Mouse (Mus musculus): Measurements from ENCODE around the gene Tle4.
"Not testable (repeated sequence)": the region's sequence is repeated elsewhere in the genome, so short reads cannot be mapped to it uniquely, and the experiment has no call there.

The Tle4 gene

GRCm38 (mm10) chr19:14597917-14598689, at the start of gene Tle4:
Gene Tle4 (minus strand): TSS chr19:14598051.
- peak; percentile 100 for DNase-seq

- no peak for DNase-seq
Observed at GRCm38 (mm10) chr19:14645666-14646065, 47.8 kb upstream of the Tle4 start.

DNA sequence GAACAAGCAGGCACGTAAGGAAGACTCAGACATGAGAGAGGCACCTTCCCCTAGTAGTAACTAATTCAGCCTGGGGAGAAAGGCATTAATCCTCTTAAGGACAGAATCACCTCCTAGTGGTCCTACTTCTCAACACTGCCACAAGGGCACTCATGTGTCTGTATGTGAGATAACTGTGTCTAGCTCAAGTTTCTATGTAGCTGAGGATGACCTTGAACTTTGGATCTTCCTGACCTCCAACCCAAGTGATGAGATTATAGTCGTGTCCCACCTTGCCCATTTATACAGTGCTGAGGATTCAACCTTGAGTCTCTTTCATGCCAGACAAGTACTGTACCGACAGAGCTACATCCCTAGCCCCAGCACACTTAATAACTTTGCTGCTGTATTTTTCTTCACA, 46.9 kb upstream of the Tle4 start:
- DNase-seq, result no peak

- not testable (repeated sequence) for DNase-seq
Observed at GRCm38 (mm10) chr19:14643091-14643490, 45.2 kb upstream of the Tle4 start.

GRCm38 (mm10) chr19:14642663-14643062, 44.8 kb upstream of the Tle4 start:
- no peak for DNase-seq

DNA sequence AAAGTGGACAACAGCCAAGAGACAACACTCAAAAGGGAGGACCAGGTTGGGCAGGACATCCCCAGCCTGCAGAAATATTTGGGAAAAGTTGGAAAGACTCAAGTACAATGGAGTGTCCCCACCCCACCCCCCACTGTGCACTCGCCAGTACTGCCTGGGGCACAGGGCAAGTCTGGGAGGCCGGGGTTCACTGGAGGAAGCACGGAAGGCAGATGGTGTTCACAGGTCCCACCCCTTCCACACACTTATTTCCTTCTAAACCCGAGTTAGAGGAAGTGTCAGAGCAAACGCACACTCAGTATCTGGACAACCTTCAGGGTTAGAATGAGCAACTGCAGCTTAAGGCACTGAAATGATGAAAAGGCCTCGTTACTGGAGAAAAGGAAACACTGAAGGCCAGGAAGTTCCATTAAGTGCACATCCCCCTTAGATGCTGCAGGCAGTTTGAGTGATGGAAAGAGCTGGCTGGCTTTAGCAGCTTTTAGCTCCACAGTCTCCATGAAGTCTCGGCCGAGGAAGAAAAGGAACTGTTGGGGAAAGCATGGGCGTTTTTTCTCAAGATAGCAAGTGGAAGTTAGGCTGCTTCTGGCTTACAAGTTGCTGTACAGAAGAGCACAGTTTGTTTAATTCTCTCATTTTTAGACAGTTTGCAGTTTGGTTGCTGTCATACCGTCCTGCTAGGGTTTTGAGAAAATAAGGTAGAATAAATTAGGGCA, 37.5 kb upstream of the Tle4 start:
- peak; percentile 12 to 28 for DNase-seq

DNA sequence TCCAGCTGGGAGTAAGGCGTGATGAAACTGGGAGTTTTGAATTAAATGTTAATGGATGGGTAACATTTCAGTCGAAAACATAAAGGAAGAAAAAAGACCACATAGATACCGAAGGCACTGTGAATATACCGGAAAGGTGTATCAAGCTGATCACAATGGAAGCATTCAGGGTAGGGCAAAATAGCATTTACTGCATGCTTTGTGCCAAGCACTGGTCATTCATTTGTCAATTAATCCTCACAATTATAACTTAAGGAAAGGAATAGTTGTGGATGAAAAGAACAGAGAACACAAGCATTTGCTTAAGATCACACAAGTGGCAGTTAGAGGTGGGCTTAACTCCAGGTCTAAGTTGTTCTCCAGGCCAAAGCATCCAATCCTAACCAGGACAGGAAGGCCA, 25.5 kb upstream of the Tle4 start:
- DNase-seq, result no peak

DNA sequence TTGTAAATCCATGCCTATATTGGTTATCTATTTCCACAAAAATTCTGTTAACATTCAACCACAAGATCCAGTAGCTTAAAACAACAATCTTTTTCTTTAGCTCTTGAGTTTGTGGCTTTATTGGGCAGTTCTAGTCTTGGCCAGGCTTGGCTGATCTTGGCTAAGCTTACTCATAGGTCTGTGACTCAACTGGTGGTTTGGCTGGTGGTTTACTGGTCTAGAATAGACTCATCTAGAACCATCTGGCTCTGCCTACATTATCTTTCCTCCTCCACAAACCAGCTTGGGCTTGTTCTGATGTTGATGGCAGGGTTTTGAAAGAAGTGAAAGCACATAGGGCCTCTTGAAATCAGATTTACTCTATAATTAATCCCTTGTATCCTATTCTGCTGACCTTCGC, 22.7 kb upstream of the Tle4 start:
- no peak for DNase-seq

- DNase-seq, result peak; percentile 22 to 24
Observed at GRCm38 (mm10) chr19:14619814-14620213, 22.0 kb upstream of the Tle4 start.

GRCm38 (mm10) chr19:14614816-14615215, 17.0 kb upstream of the Tle4 start:
- DNase-seq, result no peak

DNA sequence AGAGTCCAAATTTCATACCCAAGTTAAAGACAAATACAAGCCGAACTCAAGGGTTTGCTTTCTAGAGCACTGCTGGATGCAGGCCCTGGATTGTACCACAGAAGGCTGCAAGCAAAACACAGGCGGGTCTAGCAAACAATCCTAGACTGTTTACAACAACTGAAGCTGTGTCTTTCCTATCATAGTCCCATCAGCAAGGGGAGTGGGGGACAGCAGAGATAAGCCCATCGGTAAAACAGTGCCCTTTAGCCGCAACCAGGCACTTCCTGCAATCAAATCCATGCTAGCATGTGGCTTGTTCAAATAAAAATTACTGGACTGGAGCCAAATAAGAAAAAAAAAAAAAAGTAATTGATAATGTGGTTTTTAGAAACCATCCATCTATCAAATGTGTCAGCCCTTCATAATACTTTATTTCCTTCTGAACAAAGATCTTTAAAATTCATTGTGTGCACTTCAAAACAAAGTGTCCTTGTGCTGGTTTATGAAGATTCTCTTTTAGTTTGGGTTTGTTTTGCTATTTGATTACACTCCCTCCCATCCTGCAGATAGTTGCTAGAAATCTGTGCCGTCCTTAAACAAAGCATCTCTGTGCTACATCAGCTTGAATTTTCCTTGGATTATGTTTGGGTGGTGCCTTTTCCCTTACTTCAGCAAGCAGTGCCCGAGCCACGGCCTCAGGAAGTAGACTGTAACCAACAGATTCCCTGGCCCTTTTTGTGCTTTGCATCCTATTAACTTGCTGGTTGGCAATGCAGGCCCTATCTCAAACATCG, 12.9 kb upstream of the Tle4 start:
- no peak for DNase-seq

DNA sequence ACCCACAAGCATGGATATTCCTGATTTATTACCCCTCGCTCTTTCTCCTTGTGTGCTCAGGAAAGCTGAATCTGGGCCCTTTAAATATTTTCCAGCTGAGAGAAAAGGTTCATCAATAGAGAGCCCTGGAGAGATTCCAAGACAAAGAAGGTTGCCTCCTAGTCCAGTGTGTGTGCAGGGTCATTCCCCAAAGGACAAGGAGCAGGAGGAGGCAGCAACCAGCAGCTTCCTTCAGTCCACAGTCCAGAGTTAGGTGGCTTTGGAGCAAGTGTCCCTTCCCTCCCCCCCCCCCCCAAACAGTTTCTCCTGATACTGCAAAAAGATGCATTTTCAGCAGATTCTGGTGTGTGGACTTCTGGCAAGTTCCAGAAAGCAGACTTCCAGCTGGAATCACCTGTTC, 3.0 kb upstream of the Tle4 start:
- no peak for DNase-seq

GRCm38 (mm10) chr19:14600354-14600753, 2.5 kb upstream of the Tle4 start:
- no peak for DNase-seq

- DNase-seq, result no peak
Observed at GRCm38 (mm10) chr19:14599851-14600251, 2.0 kb upstream of the Tle4 start.

- no peak for DNase-seq
Observed at GRCm38 (mm10) chr19:14598690-14599288, 938 bp upstream of the Tle4 start.

DNA sequence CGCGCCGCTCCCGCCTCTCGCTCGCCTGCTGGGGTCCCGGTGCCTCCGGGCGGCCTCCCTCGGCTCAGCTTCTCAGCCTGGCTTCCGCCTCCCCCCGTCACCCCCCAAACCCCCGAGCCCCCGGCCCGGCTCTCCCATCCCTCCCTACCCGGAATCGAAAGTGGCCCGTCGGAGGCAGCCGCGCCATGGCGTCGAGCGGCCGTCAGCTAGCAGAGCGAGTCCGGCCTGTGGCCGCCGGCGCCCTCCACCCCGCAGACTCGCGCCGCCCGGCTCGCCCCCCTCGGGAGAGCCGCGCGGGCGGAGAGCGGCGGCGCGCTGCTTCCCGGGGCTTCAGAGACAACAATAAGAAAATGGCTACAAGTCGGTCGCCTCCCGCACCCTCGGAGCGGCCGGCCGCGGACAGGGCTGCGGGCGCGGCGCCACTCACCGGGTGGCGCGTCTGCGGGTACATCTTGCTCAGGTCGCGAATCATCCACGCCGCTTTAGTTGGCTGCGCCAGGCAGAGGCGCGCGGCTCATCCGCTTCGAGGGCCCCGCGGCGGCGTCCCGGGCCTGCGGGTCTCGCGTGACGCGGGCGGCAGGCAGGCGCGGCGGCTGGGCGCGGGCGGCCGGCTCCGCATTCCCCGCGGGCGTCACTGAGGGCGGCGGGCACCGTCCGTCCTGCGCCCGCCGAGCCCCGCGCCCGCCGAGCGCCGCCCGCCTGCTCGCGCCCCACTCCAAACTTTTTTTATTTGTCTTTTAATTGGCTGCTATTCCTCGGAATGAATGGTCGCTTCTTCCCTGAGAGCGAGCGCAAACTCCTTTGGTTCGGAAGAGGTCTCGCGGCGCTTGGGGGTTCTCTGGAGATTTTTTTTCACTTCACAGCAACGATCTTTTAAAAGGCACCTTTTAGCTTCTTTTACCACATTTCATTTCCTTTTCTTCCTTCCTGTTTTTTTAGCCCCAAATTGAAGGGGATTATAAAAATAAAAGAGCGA, 622 bp downstream of the Tle4 start:
- peak; percentile 73 to 75 for DNase-seq

GRCm38 (mm10) chr19:14596358-14596940, 1.4 kb downstream of the Tle4 start:
- no peak for DNase-seq

DNA sequence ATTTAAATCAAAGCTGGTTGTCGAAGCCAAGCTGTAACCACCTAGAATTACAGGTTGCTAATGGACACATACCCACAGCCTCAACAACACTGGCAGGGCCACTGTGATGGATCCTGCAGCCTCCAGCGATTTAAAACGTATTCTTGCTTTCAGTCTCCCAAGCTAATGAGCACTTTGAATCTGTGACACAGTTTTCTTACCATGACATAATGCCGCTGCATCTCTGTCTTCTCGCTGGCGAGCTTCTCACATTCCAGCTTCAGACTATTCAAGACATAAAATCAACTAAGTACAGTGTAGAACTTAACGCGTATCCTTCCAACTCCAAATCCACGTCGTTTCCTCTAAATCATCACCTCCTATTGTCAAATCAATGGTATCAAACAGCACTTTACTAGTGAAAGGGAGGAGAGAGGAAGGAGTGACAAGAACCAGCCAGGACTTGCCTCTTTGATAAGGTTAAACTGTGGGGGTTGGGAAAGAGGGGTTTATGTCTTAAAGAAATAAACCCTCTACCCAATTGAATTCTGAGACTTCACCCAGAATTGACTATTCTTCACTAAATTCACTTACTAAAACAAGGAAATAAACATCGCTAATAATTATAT, 2.4 kb downstream of the Tle4 start:
- peak in 1 of 2 experiments; percentile 26 for DNase-seq

GRCm38 (mm10) chr19:14594537-14594936, 3.3 kb downstream of the Tle4 start:
- DNase-seq, result no peak

DNA sequence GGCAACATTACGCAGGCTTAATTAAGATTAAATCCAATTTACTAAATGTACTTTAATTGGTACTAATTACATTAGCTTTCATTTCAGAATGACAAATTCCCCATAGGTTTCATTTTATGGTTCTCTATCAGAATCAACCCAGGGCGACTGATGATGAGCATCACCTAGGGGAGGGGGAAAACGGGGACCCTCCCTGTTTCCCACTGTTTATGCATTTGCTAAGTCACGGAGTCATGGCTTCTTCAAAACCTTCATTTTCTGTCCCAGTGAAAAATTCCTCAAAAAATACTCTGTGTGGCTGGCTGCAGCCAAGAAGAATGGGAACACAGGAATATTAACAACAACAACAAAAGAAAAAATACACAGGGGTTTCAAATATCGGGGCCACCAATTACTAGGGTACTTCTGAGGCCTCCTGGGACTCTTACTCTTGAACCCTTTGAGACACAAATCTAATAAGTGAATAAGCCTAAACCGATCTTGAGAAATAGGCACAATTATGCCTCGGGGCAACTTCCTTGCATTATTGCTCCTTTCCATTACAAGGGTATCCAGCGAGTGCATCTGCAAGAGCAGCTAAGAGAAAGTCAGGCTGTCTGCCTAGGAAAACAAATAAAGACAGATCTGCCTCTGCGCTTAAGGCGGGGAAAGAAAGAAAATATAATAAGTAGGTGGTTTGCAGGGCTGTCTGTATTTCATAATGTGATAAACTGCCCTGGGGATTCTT, 5.9 kb downstream of the Tle4 start:
- DNase-seq, result no peak
